Mouse (Mus musculus) layer of hippocampus, adult 9-10 months (tissue): Measurements from ENCODE around the gene Gm5152.
"Not testable (repeated sequence)": the region's sequence is repeated elsewhere in the genome, so short reads cannot be mapped to it uniquely, and the experiment has no call there.

Experiments used
- DNase-seq: peaks from one replicate; pipeline ENCODE4 v3.0.0; 2022; ENCODE audit warnings: low spot score

The Gm5152 gene

GRCm38 (mm10) chr5:10246426-10246825, at the start of gene Gm5152:
Gene Gm5152, minus strand, starts transcription at chr5:10246526.
- DNase-seq = not testable (repeated sequence)

DNA sequence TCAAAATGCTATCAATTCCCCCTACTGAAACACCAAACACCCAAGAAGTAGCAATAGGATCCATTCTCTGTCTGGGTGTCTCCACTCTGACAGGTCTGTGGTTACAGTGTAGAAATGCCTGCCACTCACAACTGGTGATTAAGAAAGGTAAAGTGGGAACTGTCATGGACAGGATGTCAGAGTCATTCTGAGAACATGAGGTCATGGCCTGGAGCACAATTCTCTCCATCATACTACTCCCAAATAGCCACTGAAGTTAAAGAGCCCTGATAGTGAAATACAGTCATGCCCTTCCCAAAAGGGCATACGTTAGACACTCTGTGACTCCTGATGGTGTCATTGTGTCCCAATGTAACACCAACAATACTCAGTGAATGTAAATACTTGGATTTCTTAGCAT, 8.4 kb upstream of the Gm5152 start:
- DNase-seq = not testable (repeated sequence)

GRCm38 (mm10) chr5:10245770-10246169, 556 bp downstream of the Gm5152 start:
- not testable (repeated sequence) for DNase-seq

DNA sequence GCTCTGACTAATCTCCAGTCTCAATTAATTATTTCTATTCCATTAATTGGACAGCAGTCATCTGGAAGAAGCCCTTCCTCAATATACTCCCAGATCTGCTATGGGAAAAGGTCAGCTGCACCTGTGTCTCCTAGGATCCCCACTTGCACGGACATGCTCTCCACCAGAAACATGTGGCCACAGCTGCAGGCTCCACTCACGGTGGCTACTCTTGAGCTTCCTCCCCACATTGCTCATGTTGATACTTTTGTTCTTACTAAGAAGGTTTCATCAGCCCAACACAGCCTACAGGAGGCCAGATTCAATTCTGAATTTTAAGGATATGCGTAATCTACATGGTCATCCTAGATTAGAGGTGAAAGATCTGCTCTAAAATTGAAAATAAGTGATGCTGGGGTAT, 5.9 kb downstream of the Gm5152 start:
- DNase-seq = not testable (repeated sequence)

GRCm38 (mm10) chr5:10220317-10220716, 26.0 kb downstream of the Gm5152 start:
- no peak for DNase-seq

- DNase-seq = no peak
Observed at GRCm38 (mm10) chr5:10203067-10203466, 43.3 kb downstream of the Gm5152 start.

DNA sequence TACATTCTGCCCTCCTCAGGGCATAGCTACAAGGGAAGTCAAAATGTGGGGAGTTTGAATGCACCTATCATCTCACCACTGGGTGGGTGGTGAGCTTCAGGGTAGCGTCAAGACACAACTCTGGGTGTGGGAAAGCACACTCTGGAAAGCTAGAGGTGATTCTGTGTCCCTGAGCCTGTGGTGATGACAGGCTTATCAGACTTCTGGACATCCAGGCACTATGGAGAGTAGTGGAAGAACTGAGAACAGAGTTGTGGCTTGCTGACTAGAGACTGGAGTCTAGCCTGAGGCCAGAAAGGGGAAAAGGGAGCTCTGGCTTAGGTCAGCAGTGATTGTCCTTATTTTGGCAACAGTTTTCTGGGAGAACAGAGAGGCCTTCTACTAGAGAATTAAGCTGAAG, 49.4 kb downstream of the Gm5152 start:
- DNase-seq = no peak
